In genomic region chr2:110226421-110226820, GRCm38 (mm10) we compare ENCODE assay signal across 15 mouse cellular contexts.
A peak's percentile ranks its signal among the peaks of the same experiment; 100 is the strongest.
DNase-seq lines count a peak whose midpoint lies in the region.
"Had no signal": no experiment of that assay in that cellular context is flagged by ENCODE, and none has a peak within 500 bp of the region (broad histone marks: within the 10 kb centered on the region; RNA-seq: fewer than 3 reads in every experiment).

No protein-coding gene starts in this region.

- peak; percentile 83 for DNase-seq in kidney, adult 11 months
- DNase-seq in kidney, adult 9 months = peak; percentile 92
- DNase-seq in kidney, postnatal 10 days = peak; percentile 36
- peak; percentile 77 for DNase-seq in yolk sac, embryonic 10.5 days (ENCODE audit: low spot score)
- DNase-seq in gastrocnemius, postnatal 4 days (ENCODE audit: low spot score in 2 of 2) = no peak
- no peak for DNase-seq in adipocyte (ENCODE audit: low spot score)
- no peak for DNase-seq in cerebellum, adult 8-10 months
- DNase-seq: adrenal gland, postnatal 36 days; cerebellum, adult 2 months; cerebellum, postnatal 25 days; forebrain, postnatal 0 days; gastrocnemius, postnatal 10 days; heart, postnatal 14 days; layer of hippocampus, postnatal 36 days; liver had no signal

Comparison
In these comparisons a context has a peak if more than half of its experiments do, and no peak if none do; other contexts are left out.
1. DNase-seq: peak in kidney, adult 11 months (single experiment), kidney, adult 9 months (single experiment), kidney, postnatal 10 days (single experiment) and yolk sac, embryonic 10.5 days (single experiment); none in gastrocnemius, postnatal 4 days (0 of 2), adipocyte (single experiment) and cerebellum, adult 8-10 months (single experiment).